36 mouse cellular contexts compared by ENCODE assay signal in genomic region chr5:112473453-112473852, GRCm38 (mm10). TPM values are rescaled to one million over a fixed set of nuclear protein-coding genes. Genes with fewer than 3 reads are reported as not detected.
DNase-seq lines count a peak whose midpoint lies in the region; ATAC-seq and TF ChIP-seq lines count a peak whose summit lies in the region.
"Had no signal": no experiment of that assay in that cellular context is flagged by ENCODE, and none has a peak within 500 bp of the region (broad histone marks: within the 10 kb centered on the region; RNA-seq: fewer than 3 reads in every experiment).

No protein-coding gene starts in this region.

- no peak for ATAC-seq in hindbrain, embryonic 14.5 days (ENCODE audit: low FRiP score)
- no peak for ATAC-seq in midbrain, embryonic 11.5 days (ENCODE audit: low FRiP score)
- ATAC-seq in lung, embryonic 14.5 days (ENCODE audit: insufficient read depth), result peak; percentile 71
- no peak for ATAC-seq in neural tube, embryonic 15.5 days (ENCODE audit: low FRiP score)
- ATAC-seq: CD4-positive, CD25-positive, alpha-beta regulatory T cell, adult 4 months; forebrain, embryonic 16.5 days; intestine, postnatal 0 days had no signal

- TF ChIP-seq CTCF in lung, embryonic 14.5 days (IDR thresholded peaks at IDR 0.05; ENCODE audit: low read depth), result no peak

- H3K27ac ChIP-seq in hindbrain, embryonic 10.5 days, result peak overlapping the region; percentile 43
- H3K27ac ChIP-seq in hindbrain, embryonic 14.5 days, result no peak overlapping the region
- 0 out of 2 replicates have a peak overlapping the region, but pooled peaks have one; percentile 30 for H3K27ac ChIP-seq in midbrain, embryonic 10.5 days (replicated peaks)
- H3K27ac ChIP-seq in midbrain, embryonic 11.5 days (ENCODE audit: low read depth, low read length), result no peak overlapping the region
- H3K27ac ChIP-seq in lung, embryonic 14.5 days (ENCODE audit: low read depth), result no peak overlapping the region
- no peak overlapping the region for H3K27ac ChIP-seq in neural tube, embryonic 15.5 days (replicated peaks)
- H3K27ac ChIP-seq: embryonic facial prominence, embryonic 13.5 days; hindbrain, embryonic 15.5 days; limb, embryonic 15.5 days; liver, embryonic 14.5 days; neural tube, embryonic 12.5 days had no signal

- H3K36me3 ChIP-seq in hindbrain, embryonic 10.5 days, result no peaks in the 10 kb centered on the region
- peaks cover 35% of the 10 kb centered on the region for H3K36me3 ChIP-seq in hindbrain, embryonic 14.5 days (replicated peaks; ENCODE audit: control insufficient read depth, insufficient read depth)
- no peaks in the 10 kb centered on the region for H3K36me3 ChIP-seq in midbrain, embryonic 10.5 days
- H3K36me3 ChIP-seq in midbrain, embryonic 11.5 days (ENCODE audit: control insufficient read depth, insufficient read depth, low read length), result no peaks in the 10 kb centered on the region
- H3K36me3 ChIP-seq in lung, embryonic 14.5 days (ENCODE audit: insufficient read depth), result no peaks in the 10 kb centered on the region
- H3K36me3 ChIP-seq in neural tube, embryonic 15.5 days, result peaks cover 18% of the 10 kb centered on the region
- H3K36me3 ChIP-seq: embryonic facial prominence, embryonic 13.5 days; heart, embryonic 12.5 days; limb, embryonic 15.5 days; neural tube, embryonic 12.5 days had no signal

- peaks cover 30% of the 10 kb centered on the region for H3K27me3 ChIP-seq in hindbrain, embryonic 10.5 days (ENCODE audit: insufficient read depth, poor library complexity, severe bottlenecking)
- H3K27me3 ChIP-seq in hindbrain, embryonic 14.5 days (ENCODE audit: control insufficient read depth, insufficient read depth, low read length), result no peaks in the 10 kb centered on the region
- H3K27me3 ChIP-seq in midbrain, embryonic 10.5 days (ENCODE audit: low read depth, poor library complexity, severe bottlenecking), result peaks cover 34% of the 10 kb centered on the region
- H3K27me3 ChIP-seq in midbrain, embryonic 11.5 days (ENCODE audit: control insufficient read depth, insufficient read depth, low read length), result no peaks in the 10 kb centered on the region
- H3K27me3 ChIP-seq in lung, embryonic 14.5 days (ENCODE audit: insufficient read depth, low read length), result no peaks in the 10 kb centered on the region
- H3K27me3 ChIP-seq in neural tube, embryonic 15.5 days (replicated peaks), result 0 out of 2 replicates have a peak, but pooled peaks cover 7% of the 10 kb centered on the region
- H3K27me3 ChIP-seq: hindbrain, embryonic 15.5 days; limb, embryonic 15.5 days had no signal

- WGBS in hindbrain, embryonic 10.5 days, result 34% methylated on average over 6 of the region's 6 CpGs
- WGBS in hindbrain, embryonic 14.5 days, result 35% methylated on average over 6 of the region's 6 CpGs
- 51% methylated on average over 6 of the region's 6 CpGs for WGBS in midbrain, embryonic 10.5 days
- 52% methylated on average over 6 of the region's 6 CpGs for WGBS in midbrain, embryonic 11.5 days
- WGBS in lung, embryonic 14.5 days, result 20% methylated on average over 6 of the region's 6 CpGs
- WGBS in neural tube, embryonic 15.5 days, result 45% methylated on average over 6 of the region's 6 CpGs

- H3K4me1 ChIP-seq in hindbrain, embryonic 10.5 days (replicated peaks), result peaks cover 58% of the 10 kb centered on the region
- H3K4me1 ChIP-seq in hindbrain, embryonic 14.5 days (replicated peaks; ENCODE audit: control insufficient read depth, insufficient read depth, low read length), result peaks cover 11% of the 10 kb centered on the region; the same call in 1 of the 2 replicates
- peaks cover 56% of the 10 kb centered on the region for H3K4me1 ChIP-seq in midbrain, embryonic 10.5 days
- H3K4me1 ChIP-seq in midbrain, embryonic 11.5 days (ENCODE audit: control insufficient read depth, insufficient read depth, low read length), result peaks cover 13% of the 10 kb centered on the region
- H3K4me1 ChIP-seq in lung, embryonic 14.5 days (ENCODE audit: insufficient read depth), result no peaks in the 10 kb centered on the region
- peaks cover 24% of the 10 kb centered on the region for H3K4me1 ChIP-seq in neural tube, embryonic 15.5 days
- H3K4me1 ChIP-seq: limb, embryonic 15.5 days had no signal

- no peak overlapping the region for H3K9ac ChIP-seq in hindbrain, embryonic 14.5 days
- H3K9ac ChIP-seq in midbrain, embryonic 11.5 days (ENCODE audit: low read length), result no peak overlapping the region
- no peak overlapping the region for H3K9ac ChIP-seq in lung, embryonic 14.5 days
- no peak overlapping the region for H3K9ac ChIP-seq in neural tube, embryonic 15.5 days (replicated peaks)
- H3K9ac ChIP-seq: embryonic facial prominence, embryonic 13.5 days; heart, embryonic 12.5 days; hindbrain, embryonic 15.5 days; limb, embryonic 15.5 days; liver, embryonic 14.5 days; neural tube, embryonic 12.5 days had no signal

- no peak overlapping the region for H3K4me3 ChIP-seq in hindbrain, embryonic 10.5 days
- H3K4me3 ChIP-seq in hindbrain, embryonic 14.5 days (replicated peaks; ENCODE audit: low read length), result no peak overlapping the region
- H3K4me3 ChIP-seq in midbrain, embryonic 10.5 days, result no peak overlapping the region
- no peak overlapping the region for H3K4me3 ChIP-seq in midbrain, embryonic 11.5 days (ENCODE audit: low read depth, low read length)
- no peak overlapping the region for H3K4me3 ChIP-seq in lung, embryonic 14.5 days (ENCODE audit: low read depth, low read length)
- no peak overlapping the region for H3K4me3 ChIP-seq in neural tube, embryonic 15.5 days (replicated peaks)
- H3K4me3 ChIP-seq: embryonic facial prominence, embryonic 13.5 days; erythroblast, embryonic 14.5 days; heart, embryonic 12.5 days; hindbrain, embryonic 15.5 days; limb, embryonic 15.5 days; neural tube, embryonic 12.5 days had no signal

- H3K4me2 ChIP-seq in hindbrain, embryonic 14.5 days (replicated peaks), result no peak overlapping the region
- no peak overlapping the region for H3K4me2 ChIP-seq in midbrain, embryonic 11.5 days
- no peak overlapping the region for H3K4me2 ChIP-seq in lung, embryonic 14.5 days
- H3K4me2 ChIP-seq in neural tube, embryonic 15.5 days, result no peak overlapping the region
- H3K4me2 ChIP-seq: embryonic facial prominence, embryonic 13.5 days; heart, embryonic 12.5 days; hindbrain, embryonic 15.5 days; limb, embryonic 15.5 days; neural tube, embryonic 12.5 days had no signal

- DNase-seq in hindbrain, embryonic 10.5 days (ENCODE audit: low spot score), result peak; percentile 38
- DNase-seq in hindbrain, embryonic 14.5 days (ENCODE audit: low spot score), result no peak
- DNase-seq in midbrain, embryonic 10.5 days (ENCODE audit: low spot score), result no peak
- DNase-seq in midbrain, embryonic 11.5 days (ENCODE audit: low spot score, missing footprints), result no peak
- peak; percentile 53 for DNase-seq in lung, embryonic 14.5 days
- DNase-seq in lung, postnatal 25 days (ENCODE audit: low spot score), result peak; percentile 71
- DNase-seq in gastrocnemius, postnatal 4 days (ENCODE audit: low spot score in 2 of 2), result no peak
- DNase-seq: adrenal gland, adult 2 months; cerebellum, adult 11-12 months; cerebellum, postnatal 10 days; gastrocnemius, postnatal 10 days; heart, adult 11 months; heart, postnatal 10 days; layer of hippocampus, adult 9-11 months; midbrain, embryonic 14.5 days; retina, postnatal 1 day; thymus, adult 18-20 months; thymus, postnatal 4 days had no signal

- 0 out of 2 replicates have a peak, but pooled peaks cover 3% of the 10 kb centered on the region for H3K9me3 ChIP-seq in hindbrain, embryonic 10.5 days
- no peaks in the 10 kb centered on the region for H3K9me3 ChIP-seq in hindbrain, embryonic 14.5 days (ENCODE audit: control insufficient read depth, low read length)
- H3K9me3 ChIP-seq in midbrain, embryonic 10.5 days (replicated peaks), result peaks cover 4% of the 10 kb centered on the region; the same call in 1 of the 2 replicates
- H3K9me3 ChIP-seq in midbrain, embryonic 11.5 days (ENCODE audit: control insufficient read depth, low read length), result peaks cover 4% of the 10 kb centered on the region; the same call in 1 of the 2 replicates
- H3K9me3 ChIP-seq in lung, embryonic 14.5 days (ENCODE audit: low read depth, low read length), result no peaks in the 10 kb centered on the region
- no peaks in the 10 kb centered on the region for H3K9me3 ChIP-seq in neural tube, embryonic 15.5 days (replicated peaks)
- H3K9me3 ChIP-seq: embryonic facial prominence, embryonic 13.5 days; heart, embryonic 12.5 days; hindbrain, embryonic 15.5 days; limb, embryonic 15.5 days; neural tube, embryonic 12.5 days had no signal

RNA-seq across cellular contexts. Expression of gene Gm6588, which starts 24.2 kb away (rescaled TPM):
- 0.14 TPM in 1 of 2 replicates, not detected in the other for polyA plus RNA-seq in hindbrain, embryonic 10.5 days (2016; fragmentation: Nextera tagmentation; extraction: Ambion mirVana)
- 0.23 and 0.29 TPM in 2 replicates for polyA plus RNA-seq in hindbrain, embryonic 14.5 days (2014; fragmentation: Nextera tagmentation; extraction: Ambion mirVana)
- polyA plus RNA-seq in midbrain, embryonic 10.5 days (2016; fragmentation: Nextera tagmentation; extraction: Ambion mirVana), result 0.06 and 0.12 TPM in 2 replicates
- polyA plus RNA-seq in midbrain, embryonic 11.5 days (2014; fragmentation: Nextera tagmentation; extraction: Ambion mirVana), result not detected in 2 replicates
- not detected in 2 replicates for polyA plus RNA-seq in lung, embryonic 14.5 days (2014; fragmentation: Nextera tagmentation; extraction: Ambion mirVana)
- polyA plus RNA-seq in neural tube, embryonic 15.5 days (2015; fragmentation: Nextera tagmentation; extraction: Ambion mirVana), result 0.57 and 0.79 TPM in 2 replicates
- total RNA-seq in gastrocnemius, postnatal 4 days (2021), result not detected
- total RNA-seq: adrenal gland, adult 2 months; gastrocnemius, postnatal 10 days; heart, postnatal 10 days; left cerebral cortex, adult 18-20 months; left cerebral cortex, postnatal 36 days; megakaryocyte progenitor cell, adult 5-6 weeks had no signal
- polyA plus RNA-seq: adrenal gland, adult 2 months; CD4-positive, CD25-positive, alpha-beta regulatory T cell, adult 4 months; erythroblast, embryonic 14.5 days; heart, embryonic 12.5 days; intestine, postnatal 0 days; kidney, embryonic 16.5 days; large intestine, adult 2 months; liver, embryonic 14.5 days; spleen, adult 2 months; stomach, embryonic 14.5 days had no signal

Comparison
In these comparisons a context has a peak if more than half of its experiments do, and no peak if none do; other contexts are left out.
1. DNase-seq: peak in hindbrain, embryonic 10.5 days (single experiment), lung, embryonic 14.5 days (single experiment) and lung, postnatal 25 days (single experiment); none in hindbrain, embryonic 14.5 days (single experiment), midbrain, embryonic 10.5 days (single experiment), midbrain, embryonic 11.5 days (single experiment) and gastrocnemius, postnatal 4 days (0 of 2).
2. H3K27ac ChIP-seq: peak in hindbrain, embryonic 10.5 days (single experiment) and midbrain, embryonic 10.5 days (single experiment); none in hindbrain, embryonic 14.5 days (single experiment), midbrain, embryonic 11.5 days (single experiment), lung, embryonic 14.5 days (single experiment) and neural tube, embryonic 15.5 days (single experiment).